Mouse (Mus musculus): Measurements from ENCODE around the gene Cdkal1.

DNA sequence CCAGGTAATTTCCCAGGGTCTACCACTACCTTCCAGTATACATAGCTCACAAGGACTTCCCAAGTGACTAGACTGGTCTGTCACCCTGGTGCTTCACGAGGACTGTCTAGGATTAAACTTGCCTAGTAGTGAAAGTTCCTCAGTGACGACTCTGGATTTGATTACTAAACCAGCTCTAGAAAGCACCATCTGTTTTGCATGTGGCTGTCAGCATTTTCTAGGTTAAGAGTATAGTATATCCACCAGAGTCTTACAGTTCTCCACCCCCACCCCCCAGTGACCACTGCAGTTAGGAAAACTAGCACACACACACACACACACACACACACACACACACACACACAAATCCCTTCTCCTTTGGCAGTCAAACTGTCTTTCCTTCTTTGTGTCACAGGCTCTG, 670.9 kb downstream of the Cdkal1 start:
- TF ChIP-seq CTCF (IDR thresholded peaks at IDR 0.05; ENCODE audit: extremely low read depth, insufficient read depth, low read length) (no peak), POLR2A (IDR thresholded peaks at IDR 0.05; ENCODE audit: extremely low read depth, insufficient read depth, low read length) (no peak)
